14 mouse cellular contexts compared by ENCODE assay signal in genomic region chr13:53473291-53473690, GRCm38 (mm10). TPM values are rescaled to one million over a fixed set of nuclear protein-coding genes. Genes with fewer than 3 reads are reported as not detected.
DNase-seq lines count a peak whose midpoint lies in the region; ATAC-seq lines count a peak whose summit lies in the region.
"Had no signal": no experiment of that assay in that cellular context is flagged by ENCODE, and none has a peak within 500 bp of the region (broad histone marks: within the 10 kb centered on the region; RNA-seq: fewer than 3 reads in every experiment).

No protein-coding gene starts in this region.

- H3K4me3 ChIP-seq in forebrain, embryonic 14.5 days (ENCODE audit: low read depth, low read length), result no peak overlapping the region
- no peak overlapping the region for H3K4me3 ChIP-seq in forebrain, embryonic 13.5 days
- H3K4me3 ChIP-seq in midbrain, embryonic 11.5 days (ENCODE audit: low read depth, low read length), result no peak overlapping the region
- no peak overlapping the region for H3K4me3 ChIP-seq in midbrain, embryonic 15.5 days
- peak overlapping the region; percentile 69; the same call in 1 of the 2 replicates for H3K4me3 ChIP-seq in limb, embryonic 13.5 days

- peaks cover 13% of the 10 kb centered on the region for H3K4me1 ChIP-seq in forebrain, embryonic 14.5 days (ENCODE audit: control insufficient read depth, insufficient read depth, low read length)
- H3K4me1 ChIP-seq in forebrain, embryonic 13.5 days, result peaks cover 30% of the 10 kb centered on the region
- peaks cover 20% of the 10 kb centered on the region for H3K4me1 ChIP-seq in midbrain, embryonic 11.5 days (ENCODE audit: control insufficient read depth, insufficient read depth, low read length)
- peaks cover 27% of the 10 kb centered on the region for H3K4me1 ChIP-seq in midbrain, embryonic 15.5 days
- peaks cover 44% of the 10 kb centered on the region for H3K4me1 ChIP-seq in limb, embryonic 13.5 days

- no peaks in the 10 kb centered on the region for H3K9me3 ChIP-seq in forebrain, embryonic 14.5 days (replicated peaks; ENCODE audit: control insufficient read depth, low read length)
- H3K9me3 ChIP-seq in forebrain, embryonic 13.5 days (replicated peaks), result no peaks in the 10 kb centered on the region
- no peaks in the 10 kb centered on the region for H3K9me3 ChIP-seq in midbrain, embryonic 11.5 days (ENCODE audit: control insufficient read depth, low read length)
- no peaks in the 10 kb centered on the region for H3K9me3 ChIP-seq in midbrain, embryonic 15.5 days
- H3K9me3 ChIP-seq in limb, embryonic 13.5 days, result no peaks in the 10 kb centered on the region
- H3K9me3 ChIP-seq: liver, embryonic 15.5 days; midbrain, embryonic 12.5 days; stomach, embryonic 15.5 days had no signal

- 5% methylated on average over 4 of the region's 4 CpGs for WGBS in forebrain, embryonic 14.5 days
- 3% methylated on average over 4 of the region's 4 CpGs for WGBS in forebrain, embryonic 13.5 days
- 6% methylated on average over 4 of the region's 4 CpGs for WGBS in midbrain, embryonic 11.5 days
- WGBS in midbrain, embryonic 15.5 days, result 8% methylated on average over 4 of the region's 4 CpGs
- 21% methylated on average over 4 of the region's 4 CpGs for WGBS in limb, embryonic 13.5 days

- H3K27me3 ChIP-seq in forebrain, embryonic 14.5 days (replicated peaks; ENCODE audit: control insufficient read depth, insufficient read depth, low read length), result peaks cover 96% of the 10 kb centered on the region
- peaks cover 99% of the 10 kb centered on the region for H3K27me3 ChIP-seq in forebrain, embryonic 13.5 days
- peaks cover 94% of the 10 kb centered on the region for H3K27me3 ChIP-seq in midbrain, embryonic 11.5 days (ENCODE audit: control insufficient read depth, insufficient read depth, low read length)
- H3K27me3 ChIP-seq in midbrain, embryonic 15.5 days (replicated peaks), result peaks cover 96% of the 10 kb centered on the region
- H3K27me3 ChIP-seq in limb, embryonic 13.5 days, result peaks cover 87% of the 10 kb centered on the region

- H3K4me2 ChIP-seq in forebrain, embryonic 14.5 days (ENCODE audit: low read length), result 0 out of 2 replicates have a peak overlapping the region, but pooled peaks have one; percentile 69
- no peak overlapping the region for H3K4me2 ChIP-seq in forebrain, embryonic 13.5 days
- no peak overlapping the region for H3K4me2 ChIP-seq in midbrain, embryonic 11.5 days
- no peak overlapping the region for H3K4me2 ChIP-seq in midbrain, embryonic 15.5 days
- peak overlapping the region; percentile 87 for H3K4me2 ChIP-seq in limb, embryonic 13.5 days (replicated peaks)

- no peaks in the 10 kb centered on the region for H3K36me3 ChIP-seq in forebrain, embryonic 14.5 days (ENCODE audit: control insufficient read depth, insufficient read depth, low read length)
- H3K36me3 ChIP-seq in forebrain, embryonic 13.5 days (ENCODE audit: poor library complexity, severe bottlenecking), result no peaks in the 10 kb centered on the region
- H3K36me3 ChIP-seq in midbrain, embryonic 11.5 days (ENCODE audit: control insufficient read depth, insufficient read depth, low read length), result no peaks in the 10 kb centered on the region
- no peaks in the 10 kb centered on the region for H3K36me3 ChIP-seq in midbrain, embryonic 15.5 days (replicated peaks)
- H3K36me3 ChIP-seq in limb, embryonic 13.5 days, result no peaks in the 10 kb centered on the region
- H3K36me3 ChIP-seq: liver, embryonic 15.5 days; midbrain, embryonic 12.5 days; stomach, embryonic 15.5 days had no signal

- no peak for ATAC-seq in forebrain, embryonic 14.5 days
- ATAC-seq in forebrain, embryonic 13.5 days, result no peak
- no peak for ATAC-seq in midbrain, embryonic 11.5 days (ENCODE audit: low FRiP score)
- no peak for ATAC-seq in midbrain, embryonic 15.5 days (replicated peaks)
- no peak for ATAC-seq in limb, embryonic 13.5 days (ENCODE audit: low FRiP score, low read depth)

- no peak overlapping the region for H3K27ac ChIP-seq in forebrain, embryonic 14.5 days (ENCODE audit: low read depth, low read length)
- H3K27ac ChIP-seq in forebrain, embryonic 13.5 days, result no peak overlapping the region
- no peak overlapping the region for H3K27ac ChIP-seq in midbrain, embryonic 11.5 days (ENCODE audit: low read depth, low read length)
- H3K27ac ChIP-seq in midbrain, embryonic 15.5 days, result no peak overlapping the region
- no peak overlapping the region for H3K27ac ChIP-seq in limb, embryonic 13.5 days
- H3K27ac ChIP-seq: liver, embryonic 15.5 days; midbrain, embryonic 12.5 days; stomach, embryonic 15.5 days had no signal

- H3K9ac ChIP-seq in forebrain, embryonic 14.5 days (ENCODE audit: low read length), result no peak overlapping the region
- no peak overlapping the region for H3K9ac ChIP-seq in forebrain, embryonic 13.5 days
- H3K9ac ChIP-seq in midbrain, embryonic 11.5 days (ENCODE audit: low read length), result no peak overlapping the region
- no peak overlapping the region for H3K9ac ChIP-seq in midbrain, embryonic 15.5 days
- no peak overlapping the region for H3K9ac ChIP-seq in limb, embryonic 13.5 days
- H3K9ac ChIP-seq: liver, embryonic 15.5 days had no signal

- DNase-seq in forebrain, embryonic 14.5 days (ENCODE audit: low spot score), result no peak
- peak; percentile 92 for DNase-seq in midbrain, embryonic 11.5 days (ENCODE audit: low spot score, missing footprints)
- DNase-seq in urinary bladder, postnatal 25 days (ENCODE audit: low spot score), result no peak
- DNase-seq in left cerebral cortex, adult 9 months (ENCODE audit: low spot score in 2 of 2), result no peak
- no peak for DNase-seq in adrenal gland, postnatal 14 days
- DNase-seq: thymus, postnatal 25 days had no signal

RNA-seq across cellular contexts. Expression of gene Msx2, which starts 0.4 kb away (rescaled TPM):
- polyA plus RNA-seq in forebrain, embryonic 14.5 days (2014; fragmentation: Nextera tagmentation; extraction: Ambion mirVana), result 0.44 and 0.70 TPM in 2 replicates
- 1.2 and 1.8 TPM in 2 replicates for polyA plus RNA-seq in forebrain, embryonic 13.5 days (2015; fragmentation: Nextera tagmentation; extraction: Ambion mirVana)
- 23.0 and 25.0 TPM in 2 replicates for polyA plus RNA-seq in midbrain, embryonic 11.5 days (2014; fragmentation: Nextera tagmentation; extraction: Ambion mirVana)
- 0.60 and 0.83 TPM in 2 replicates for polyA plus RNA-seq in midbrain, embryonic 15.5 days (2015; fragmentation: Nextera tagmentation; extraction: Ambion mirVana)
- 35.7 and 46.1 TPM in 2 replicates for polyA plus RNA-seq in limb, embryonic 13.5 days (2015; fragmentation: Nextera tagmentation; extraction: Ambion mirVana)
- total RNA-seq in adrenal gland, postnatal 14 days (2021), result 0.63 and 0.68 TPM in 2 replicates
- total RNA-seq: hematopoietic stem cell, adult 5-6 weeks had no signal
- polyA plus RNA-seq: liver, embryonic 15.5 days; small intestine, adult 2 months had no signal

Comparison
In these comparisons a context has a peak if more than half of its experiments do, and no peak if none do; other contexts are left out.
1. H3K4me2 ChIP-seq: peak in forebrain, embryonic 14.5 days (single experiment) and limb, embryonic 13.5 days (single experiment); none in forebrain, embryonic 13.5 days (single experiment), midbrain, embryonic 11.5 days (single experiment) and midbrain, embryonic 15.5 days (single experiment).